Mouse (Mus musculus) stomach, embryonic 16.5 days (tissue): ENCODE results near the gene Drd4. TPM values are rescaled to one million over a fixed set of nuclear protein-coding genes. Genes with fewer than 3 reads are reported as not detected.

ENCODE experiments used
- ATAC-seq: fragments of 200-750 bp; cut with Nextera tagmentation; 2 replicates; pipeline ENCODE4 v1.8.0; 2017; ENCODE audit warnings: moderate number of reproducible peaks, moderate TSS enrichment; ENCODE audit not compliant: insufficient read depth, low FRiP score
- H3K27ac ChIP-seq: fragments of 300-500 bp; sonication (generic); 2 replicates; pipeline ENCODE4 v1.5.1; 2014; ENCODE audit warnings: low read length
- H3K27me3 ChIP-seq: fragments of 300-500 bp; sonication (generic); 2 replicates; pipeline ENCODE4 v1.6.1; 2014; ENCODE audit warnings: low read length, control low read depth, mixed read lengths; ENCODE audit not compliant: control insufficient read depth, insufficient read depth
- H3K36me3 ChIP-seq: fragments of 300-500 bp; sonication (generic); 2 replicates; pipeline ENCODE4 v1.6.1; 2014; ENCODE audit warnings: low read length; ENCODE audit not compliant: control insufficient read depth, insufficient read depth
- H3K4me1 ChIP-seq: fragments of 300-500 bp; sonication (generic); 2 replicates; pipeline ENCODE4 v1.6.1; 2014; ENCODE audit warnings: low read length, control low read depth, mixed read lengths; ENCODE audit not compliant: control insufficient read depth, insufficient read depth
- H3K4me2 ChIP-seq: fragments of 300-500 bp; sonication (generic); 2 replicates; pipeline ENCODE4 v1.6.1; 2014; ENCODE audit warnings: low read depth, low read length, mixed read lengths
- H3K4me3 ChIP-seq: fragments of 300-500 bp; sonication (generic); replicated peaks from 2 replicates; pipeline ENCODE4 v1.5.1; 2014; ENCODE audit warnings: mild to moderate bottlenecking, low read length
- H3K9ac ChIP-seq: fragments of 300-500 bp; sonication (generic); 2 replicates; pipeline ENCODE4 v1.6.1; 2014; ENCODE audit warnings: low read length
- H3K9me3 ChIP-seq: fragments of 300-500 bp; sonication (generic); replicated peaks from 2 replicates; pipeline ENCODE4 v1.6.1; 2016; ENCODE audit warnings: low read length, control low read depth; ENCODE audit not compliant: control insufficient read depth
- WGBS: fragments of 180-500 bp; shearing (Covaris S2); extraction: QIAGEN DNeasy Blood & Tissue Kit; methylation state at CpG from one replicate; pipeline ENCODE4 v1.1.7; 2014; 5-methylcytosine and 5-hydroxymethylcytosine counted together
- polyA plus RNA-seq: library from polyadenylated mRNA; unstranded; fragments of >200 nt; fragmentation: Nextera tagmentation; extraction: Ambion mirVana; gene quantifications from 2 replicates; pipeline ENCODE4 v1.2.1, GENCODE M21; 2015

The Drd4 gene
- polyA plus RNA-seq, 1 experiment from 2014 or later = 0.18 TPM

GRCm38 (mm10) chr7:141324686-141325085, 32.9 kb downstream of the Drd4 start:
- H3K4me1 ChIP-seq = peaks cover 22% of the 10 kb centered on the region
- no peak overlapping the region for H3K4me2 ChIP-seq
- peaks cover 13% of the 10 kb centered on the region for H3K36me3 ChIP-seq
- no peak overlapping the region for H3K4me3 ChIP-seq
- H3K27me3 ChIP-seq = no peaks in the 10 kb centered on the region
- no peaks in the 10 kb centered on the region for H3K9me3 ChIP-seq
- ATAC-seq = no peak
- 0 out of 2 replicates have a peak overlapping the region, but pooled peaks have one; percentile 11 for H3K9ac ChIP-seq
- WGBS = 82% methylated on average over 1 of the region's 1 CpGs
- no peak overlapping the region for H3K27ac ChIP-seq

- H3K36me3 ChIP-seq = peaks cover 3% of the 10 kb centered on the region; the same call in 1 of the 2 replicates
- H3K4me3 ChIP-seq = peak overlapping the region; percentile 74
- peak overlapping the region; percentile 100 for H3K27ac ChIP-seq
- H3K9ac ChIP-seq = peak overlapping the region; percentile 99
- peak overlapping the region; percentile 89 for H3K4me2 ChIP-seq
- WGBS = 3% methylated on average over 35 of the region's 35 CpGs
- H3K27me3 ChIP-seq = no peaks in the 10 kb centered on the region
- peak; percentile 0; the same call in 1 of the 2 replicates for ATAC-seq
- H3K4me1 ChIP-seq = peaks cover 22% of the 10 kb centered on the region
- no peaks in the 10 kb centered on the region for H3K9me3 ChIP-seq
These were observed 35.0 kb downstream of the Drd4 start for GRCm38 (mm10) chr7:141326546-141327446.

- peak; percentile 96 for ATAC-seq
These were observed 35.9 kb downstream of the Drd4 start, which contains the start of the genes Deaf1 and Tmem80 for GRCm38 (mm10) chr7:141327469-141328372. TSS of gene Deaf1 (minus strand) at chr7:141327690. TSS of gene Tmem80 (plus strand) at chr7:141327739.

GRCm38 (mm10) chr7:141328373-141328990, 36.7 kb downstream of the Drd4 start:
- H3K36me3 ChIP-seq = 0 out of 2 replicates have a peak, but pooled peaks cover 5% of the 10 kb centered on the region
- WGBS = 11% methylated on average over 24 of the region's 24 CpGs
- H3K4me3 ChIP-seq = peak overlapping the region; percentile 74
- peak overlapping the region; percentile 89 for H3K4me2 ChIP-seq
- no peaks in the 10 kb centered on the region for H3K27me3 ChIP-seq
- peak; percentile 0; the same call in 1 of the 2 replicates for ATAC-seq
- peaks cover 22% of the 10 kb centered on the region for H3K4me1 ChIP-seq
- H3K27ac ChIP-seq = peak overlapping the region; percentile 100
- H3K9ac ChIP-seq = peak overlapping the region; percentile 99
- no peaks in the 10 kb centered on the region for H3K9me3 ChIP-seq

More at GRCm38 (mm10) chr7:141327469-141328372, 35.9 kb downstream of the Drd4 start, which contains the start of the genes Deaf1 and Tmem80:
- H3K36me3 ChIP-seq = no peaks in the 10 kb centered on the region
- peak within 1 kb of the TSS; percentile 99 for H3K9ac ChIP-seq
- H3K9me3 ChIP-seq = no peaks in the 10 kb centered on the region
- H3K27ac ChIP-seq = peak within 1 kb of the TSS; percentile 100
- H3K27me3 ChIP-seq = no peaks in the 10 kb centered on the region
- H3K4me3 ChIP-seq = peak within 1 kb of the TSS; percentile 74
- H3K4me1 ChIP-seq = peaks cover 22% of the 10 kb centered on the region
- under 1% methylated on average over 105 of the region's 105 CpGs for WGBS
- peak within 1 kb of the TSS; percentile 89 for H3K4me2 ChIP-seq

GRCm38 (mm10) chr7:141330706-141331105, 38.9 kb downstream of the Drd4 start:
- H3K36me3 ChIP-seq = 0 out of 2 replicates have a peak, but pooled peaks cover 5% of the 10 kb centered on the region

GRCm38 (mm10) chr7:141331990-141332389, 40.2 kb downstream of the Drd4 start:
- no peak overlapping the region for H3K27ac ChIP-seq
- H3K9ac ChIP-seq = peak overlapping the region; percentile 27; the same call in 1 of the 2 replicates

More at GRCm38 (mm10) chr7:141330706-141331105, 38.9 kb downstream of the Drd4 start:
- no peak overlapping the region for H3K27ac ChIP-seq
- no peak overlapping the region for H3K4me3 ChIP-seq
- peaks cover 19% of the 10 kb centered on the region for H3K4me1 ChIP-seq
- no peak for ATAC-seq
- no peak overlapping the region for H3K4me2 ChIP-seq
- no peaks in the 10 kb centered on the region for H3K9me3 ChIP-seq
- H3K27me3 ChIP-seq = no peaks in the 10 kb centered on the region
- H3K9ac ChIP-seq = no peak overlapping the region

GRCm38 (mm10) chr7:141335044-141335579, 43.3 kb downstream of the Drd4 start:
- Histone ChIP-seq H3K4me2 (no peak overlapping the region), H3K4me1 (peaks cover 15% of the 10 kb centered on the region), H3K9me3 (no peaks in the 10 kb centered on the region), H3K27ac (no peak overlapping the region), H3K4me3 (no peak overlapping the region), H3K9ac (no peak overlapping the region), H3K36me3 (0 out of 2 replicates have a peak, but pooled peaks cover 5% of the 10 kb centered on the region), H3K27me3 (no peaks in the 10 kb centered on the region)
- WGBS = 82% methylated on average over 2 of the region's 2 CpGs
- no peak for ATAC-seq

More at GRCm38 (mm10) chr7:141331990-141332389, 40.2 kb downstream of the Drd4 start:
- Histone ChIP-seq H3K27me3 (no peaks in the 10 kb centered on the region), H3K4me2 (no peak overlapping the region), H3K4me1 (peaks cover 7% of the 10 kb centered on the region), H3K36me3 (0 out of 2 replicates have a peak, but pooled peaks cover 5% of the 10 kb centered on the region), H3K9me3 (no peaks in the 10 kb centered on the region), H3K4me3 (no peak overlapping the region)
- WGBS = 73% methylated on average over 6 of the region's 6 CpGs
- ATAC-seq = no peak

- Histone ChIP-seq H3K9me3 (no peaks in the 10 kb centered on the region), H3K36me3 (0 out of 2 replicates have a peak, but pooled peaks cover 5% of the 10 kb centered on the region), H3K27me3 (no peaks in the 10 kb centered on the region), H3K4me2 (no peak overlapping the region), H3K4me3 (no peak overlapping the region), H3K9ac (no peak overlapping the region), H3K4me1 (peaks cover 15% of the 10 kb centered on the region), H3K27ac (no peak overlapping the region)
- 87% methylated on average over 4 of the region's 4 CpGs for WGBS
- no peak for ATAC-seq
These were observed 43.9 kb downstream of the Drd4 start for GRCm38 (mm10) chr7:141335682-141336081.
